Mouse (Mus musculus): ENCODE data around the gene 4930572O03Rik.
"Not testable (repeated sequence)": the region's sequence is repeated elsewhere in the genome, so short reads cannot be mapped to it uniquely, and the experiment has no call there.

4930572O03Rik gene

DNA sequence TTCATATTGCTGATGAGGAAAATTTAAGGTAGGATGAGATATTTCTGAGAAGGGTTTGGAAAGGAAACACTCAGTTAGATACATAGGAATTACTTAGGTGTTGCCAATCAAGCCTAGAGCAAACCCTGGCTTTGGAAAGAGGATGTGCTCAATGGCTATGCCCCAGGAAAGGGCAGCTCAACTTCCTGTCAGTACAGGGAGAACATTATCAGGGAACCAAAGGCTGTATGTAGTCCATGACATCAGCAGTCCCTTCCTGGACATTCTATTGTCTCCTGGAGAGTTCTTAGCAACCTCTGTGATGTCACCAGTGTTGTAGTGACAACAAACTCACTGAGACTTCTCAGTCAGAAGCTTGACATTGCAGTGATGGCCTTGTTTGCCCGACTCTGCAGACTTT, 38.1 kb downstream of the 4930572O03Rik start, which contains the start of gene Speer4d:
Gene Speer4d (plus strand): TSS at position 301 of the 400 bp plus-strand sequence.
- DNase-seq (ENCODE audit: low spot score in 2 of 2) = not testable (repeated sequence)

DNA sequence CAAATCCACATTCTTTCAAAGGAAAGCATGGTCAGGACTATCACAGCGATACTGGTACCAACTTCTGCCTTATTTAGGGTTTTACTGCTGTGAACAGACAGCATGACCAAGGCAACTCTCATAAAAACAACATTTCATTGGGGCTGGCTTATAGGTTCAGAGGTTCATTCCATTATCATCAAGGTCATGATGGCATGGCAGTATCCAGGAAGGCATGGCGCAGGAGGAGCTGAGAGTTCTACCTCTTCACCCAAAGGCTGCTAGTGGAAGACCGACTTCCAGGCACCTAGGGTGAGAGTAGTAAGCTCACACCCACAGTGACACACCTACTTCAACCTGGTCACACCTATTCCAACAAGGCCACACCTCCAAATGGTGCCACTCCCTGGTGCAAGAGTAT, 40.7 kb downstream of the 4930572O03Rik start:
- DNase-seq (ENCODE audit: low spot score in 2 of 2) = not testable (repeated sequence)

DNA sequence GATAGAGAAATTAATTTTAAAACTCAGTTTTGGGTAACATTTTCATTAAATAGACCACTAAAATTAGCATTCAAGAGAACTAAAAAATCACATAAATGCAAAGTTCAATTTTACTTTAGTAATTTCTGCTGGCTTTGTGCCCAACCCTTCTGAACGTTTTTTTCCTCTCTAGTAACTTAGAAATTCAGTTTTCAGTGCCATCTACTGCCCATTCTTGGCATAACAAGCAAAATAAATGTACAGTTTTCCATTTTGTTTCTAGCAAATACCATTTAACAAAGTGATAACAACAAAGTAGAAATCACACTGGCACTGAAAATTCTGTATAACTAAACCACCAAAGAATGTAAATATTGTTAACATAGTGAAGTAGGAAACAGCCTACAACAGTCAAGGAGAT, 46.2 kb downstream of the 4930572O03Rik start:
- DNase-seq (ENCODE audit: low spot score in 2 of 2) = not testable (repeated sequence)

DNA sequence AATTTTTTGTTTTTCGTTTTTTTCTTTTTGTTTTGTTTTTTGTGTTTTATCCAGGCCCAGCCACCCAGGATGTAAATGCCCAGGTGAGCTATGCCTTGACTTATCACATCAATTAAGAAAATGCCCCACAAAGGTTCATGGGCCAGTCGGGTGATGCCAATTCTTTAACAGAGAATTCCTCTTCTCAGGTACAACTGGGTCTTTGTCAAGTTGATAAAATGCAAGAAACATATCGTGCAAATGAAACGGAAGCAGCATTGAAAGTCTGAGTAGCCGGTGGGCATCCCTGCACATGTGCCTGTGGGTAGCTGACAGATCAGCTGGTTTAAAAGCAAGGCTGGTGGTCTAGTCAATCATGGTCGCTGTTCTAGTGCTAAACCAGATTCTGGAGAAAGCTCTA, 50.2 kb downstream of the 4930572O03Rik start:
- not testable (repeated sequence) for DNase-seq (ENCODE audit: low spot score in 2 of 2)

DNA sequence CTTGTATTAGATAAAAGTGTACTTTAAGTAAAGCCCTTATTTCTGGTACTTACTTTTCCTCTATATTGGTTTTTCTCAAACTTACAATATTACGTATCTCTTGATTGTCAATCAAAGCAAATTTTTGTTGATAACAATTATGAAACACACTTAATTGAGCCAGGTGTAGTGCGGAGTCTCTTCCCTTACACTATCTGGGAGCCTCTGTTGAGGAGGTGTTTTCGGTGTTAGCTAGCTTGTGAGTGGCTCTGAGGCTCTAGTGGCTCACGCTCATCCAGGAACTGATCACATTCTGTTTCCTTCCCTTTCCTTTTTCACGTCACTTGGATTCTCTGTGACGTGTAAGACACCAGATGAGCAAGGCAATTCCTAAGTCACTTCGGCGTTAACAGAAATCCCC, 53.3 kb downstream of the 4930572O03Rik start:
- DNase-seq (ENCODE audit: low spot score in 2 of 2) = not testable (repeated sequence)

DNA sequence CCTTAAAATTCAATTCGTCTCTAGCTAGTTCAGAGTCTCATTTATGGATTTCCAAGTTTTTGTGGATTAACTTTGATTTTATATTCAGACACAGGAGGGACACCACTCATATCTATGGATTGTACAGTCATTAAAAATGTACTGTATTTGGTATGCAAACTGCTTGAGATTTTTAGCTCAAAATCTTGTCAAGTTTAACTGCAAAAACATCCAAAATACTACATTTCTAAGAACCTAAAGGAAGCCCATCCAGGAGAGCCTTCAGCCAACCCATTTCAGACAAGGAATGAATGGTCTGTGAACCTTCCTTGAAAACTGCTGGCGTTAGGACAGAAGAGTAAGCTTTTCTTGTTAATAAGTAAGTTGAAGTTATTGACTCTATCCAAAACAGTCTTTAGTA, 53.9 kb downstream of the 4930572O03Rik start:
- DNase-seq (ENCODE audit: low spot score in 2 of 2) = not testable (repeated sequence)

DNA sequence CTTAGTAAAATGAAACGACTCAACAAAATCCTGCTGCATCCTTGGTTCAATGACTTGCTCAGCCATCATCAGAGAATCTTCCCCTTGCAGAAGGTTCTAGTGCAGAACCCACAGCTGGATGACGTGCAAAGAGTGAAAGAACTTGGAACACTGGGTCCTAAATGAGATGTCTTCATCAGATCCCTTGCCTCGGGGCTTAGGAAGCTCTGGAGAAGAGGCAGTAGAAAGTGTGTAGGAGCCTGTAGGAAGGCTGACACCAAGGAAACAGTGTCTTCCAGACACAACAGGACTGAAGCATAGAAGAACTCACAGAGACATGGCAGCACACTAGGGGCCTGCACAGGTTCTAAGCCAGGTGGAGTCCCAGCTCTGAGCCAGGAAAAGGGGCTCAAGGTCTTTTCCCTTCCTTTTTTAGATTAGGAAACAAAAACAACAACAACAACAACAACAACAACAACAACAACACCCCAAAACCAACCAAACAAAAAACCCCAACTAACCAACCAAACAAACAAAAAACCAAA, 54.4 kb downstream of the 4930572O03Rik start:
- DNase-seq (ENCODE audit: low spot score in 2 of 2) = not testable (repeated sequence)

Data from right cerebral cortex, postnatal 36 days (tissue).